Mouse (Mus musculus): ENCODE data around the gene Cpsf4. TPM values are rescaled to one million over a fixed set of nuclear protein-coding genes. Genes with fewer than 3 reads are reported as not detected.
"Not testable (repeated sequence)": the region's sequence is repeated elsewhere in the genome, so short reads cannot be mapped to it uniquely, and the experiment has no call there.

Cpsf4 gene
- 25.1 and 26.5 TPM in 2 replicates for polyA plus RNA-seq (2014; fragmentation: Nextera tagmentation; extraction: Ambion mirVana)

DNA sequence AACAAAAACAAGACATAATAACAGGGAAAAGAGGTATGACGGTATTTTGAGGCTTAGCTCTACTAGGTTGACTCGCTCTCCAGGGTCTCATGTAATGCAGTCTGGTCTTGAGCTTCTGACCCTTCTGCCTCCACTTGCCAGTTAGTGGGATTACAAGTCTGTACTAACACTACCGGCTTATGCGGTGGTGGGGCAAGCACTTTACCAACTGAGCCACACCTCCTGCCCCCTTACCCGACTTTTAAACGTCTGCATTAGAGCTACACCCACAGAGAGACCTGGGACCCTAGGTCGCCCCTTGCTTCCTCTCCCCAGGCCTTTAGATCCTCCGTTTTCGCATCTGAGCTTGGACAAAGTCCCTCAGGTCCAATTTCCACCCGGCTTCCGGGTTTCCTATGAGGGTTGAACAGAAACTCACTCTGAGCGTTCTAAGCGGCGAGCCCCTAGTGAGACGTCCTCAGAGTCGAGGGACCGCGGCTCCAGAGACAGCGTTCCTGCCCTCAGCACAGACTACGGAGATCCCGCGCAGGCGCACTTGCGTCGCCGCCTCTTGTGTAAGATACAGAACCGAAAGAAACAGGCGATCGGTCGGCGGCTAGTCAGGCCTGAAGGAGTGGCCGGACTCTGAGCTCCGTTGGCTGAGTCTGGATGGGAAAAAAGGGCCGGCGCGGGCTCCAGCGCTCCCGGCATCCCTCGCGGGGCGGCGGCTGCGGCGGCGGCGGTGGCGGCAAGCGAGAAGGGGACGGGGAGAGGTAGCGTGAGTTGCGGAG, at the start of gene Cpsf4, which contains the start of gene Ptcd1:
Cpsf4 (plus strand) TSS at position 678 of the 770 bp plus-strand sequence.
Ptcd1 (minus strand) TSS at position 573 of the 770 bp plus-strand sequence.
- Histone ChIP-seq H3K27ac (replicated peaks; ENCODE audit: low read depth, low read length) (peak within 1 kb of the TSS; percentile 79), H3K4me3 (ENCODE audit: low read depth, low read length) (peak within 1 kb of the TSS; percentile 93), H3K27me3 (replicated peaks; ENCODE audit: control insufficient read depth, insufficient read depth, low read length) (no peaks in the 10 kb centered on the region), H3K9ac (ENCODE audit: low read depth, low read length) (peak within 1 kb of the TSS; percentile 94), H3K9me3 (ENCODE audit: control insufficient read depth, low read length) (no peaks in the 10 kb centered on the region), H3K36me3 (ENCODE audit: control insufficient read depth, insufficient read depth, low read length) (peaks cover 52% of the 10 kb centered on the region), H3K4me1 (ENCODE audit: control insufficient read depth, insufficient read depth, low read length) (peaks cover 15% of the 10 kb centered on the region; the same call in 1 of the 2 replicates), H3K4me2 (ENCODE audit: low read depth, low read length) (peak within 1 kb of the TSS; percentile 96)
- ATAC-seq (ENCODE audit: low read depth): peak; percentile 96
- DNase-seq (ENCODE audit: low spot score): peak; percentile 100
- 1% methylated on average over 34 of the region's 51 CpGs for WGBS

DNA sequence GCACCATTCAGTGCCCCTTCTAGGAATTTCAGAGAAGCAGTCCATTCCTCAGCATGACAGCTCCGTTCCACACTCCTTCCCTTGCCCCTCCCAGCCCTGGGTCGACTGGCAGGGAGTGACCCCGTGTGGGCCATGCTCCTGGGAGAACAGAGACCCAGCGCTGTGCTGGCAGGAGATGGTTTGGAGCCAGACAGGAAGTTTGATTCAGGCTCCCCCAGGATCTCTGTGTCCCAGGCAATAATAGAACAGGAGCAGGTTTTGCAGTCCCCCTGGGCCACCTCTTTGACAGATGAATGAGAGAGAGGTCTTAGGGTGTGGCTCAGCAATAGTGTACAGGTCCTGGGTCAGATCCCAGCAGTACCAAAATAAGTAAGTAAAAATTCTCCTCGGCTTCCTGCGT, 49.0 kb upstream of the Cpsf4 start:
- no peak for ATAC-seq (ENCODE audit: low read depth)
- WGBS: 48% methylated on average over 6 of the region's 6 CpGs
- H3K9ac ChIP-seq (ENCODE audit: low read depth, low read length): no peak overlapping the region
- no peak overlapping the region for H3K4me2 ChIP-seq (ENCODE audit: low read depth, low read length)
- DNase-seq (ENCODE audit: low spot score): no peak
- no peaks in the 10 kb centered on the region for H3K9me3 ChIP-seq (ENCODE audit: control insufficient read depth, low read length)
- no peak overlapping the region for H3K27ac ChIP-seq (replicated peaks; ENCODE audit: low read depth, low read length)
- no peaks in the 10 kb centered on the region for H3K27me3 ChIP-seq (replicated peaks; ENCODE audit: control insufficient read depth, insufficient read depth, low read length)
- H3K36me3 ChIP-seq (ENCODE audit: control insufficient read depth, insufficient read depth, low read length): peaks cover 3% of the 10 kb centered on the region
- no peaks in the 10 kb centered on the region for H3K4me1 ChIP-seq (ENCODE audit: control insufficient read depth, insufficient read depth, low read length)
- no peak overlapping the region for H3K4me3 ChIP-seq (ENCODE audit: low read depth, low read length)

DNA sequence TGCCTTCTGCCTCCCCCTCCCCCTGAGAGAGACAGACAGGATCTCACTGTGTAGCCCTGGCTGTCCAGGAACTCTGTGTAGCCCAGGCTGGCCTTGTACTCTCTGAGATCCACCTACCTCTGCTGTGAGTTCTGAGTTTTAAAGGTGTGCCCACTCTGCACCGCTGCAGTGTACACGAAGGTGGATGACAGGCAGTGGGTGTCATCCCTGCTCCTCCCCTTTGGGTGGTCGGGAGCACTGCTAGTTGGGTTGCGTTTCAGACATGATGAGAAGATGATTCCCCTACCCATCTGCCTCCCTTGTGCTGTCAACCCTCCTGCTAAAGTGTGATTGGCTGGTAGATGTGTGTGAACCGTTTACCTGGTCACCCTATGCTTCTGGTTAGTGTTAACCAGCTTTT, 48.6 kb upstream of the Cpsf4 start:
- Histone ChIP-seq H3K9me3 (ENCODE audit: control insufficient read depth, low read length) (no peaks in the 10 kb centered on the region), H3K9ac (ENCODE audit: low read depth, low read length) (no peak overlapping the region), H3K36me3 (ENCODE audit: control insufficient read depth, insufficient read depth, low read length) (peaks cover 8% of the 10 kb centered on the region), H3K4me1 (ENCODE audit: control insufficient read depth, insufficient read depth, low read length) (no peaks in the 10 kb centered on the region), H3K4me2 (ENCODE audit: low read depth, low read length) (no peak overlapping the region), H3K27ac (replicated peaks; ENCODE audit: low read depth, low read length) (no peak overlapping the region), H3K27me3 (replicated peaks; ENCODE audit: control insufficient read depth, insufficient read depth, low read length) (no peaks in the 10 kb centered on the region), H3K4me3 (ENCODE audit: low read depth, low read length) (no peak overlapping the region)
- ATAC-seq (ENCODE audit: low read depth) (no peak), DNase-seq (ENCODE audit: low spot score) (no peak)
- WGBS: 87% methylated on average over 5 of the region's 5 CpGs

DNA sequence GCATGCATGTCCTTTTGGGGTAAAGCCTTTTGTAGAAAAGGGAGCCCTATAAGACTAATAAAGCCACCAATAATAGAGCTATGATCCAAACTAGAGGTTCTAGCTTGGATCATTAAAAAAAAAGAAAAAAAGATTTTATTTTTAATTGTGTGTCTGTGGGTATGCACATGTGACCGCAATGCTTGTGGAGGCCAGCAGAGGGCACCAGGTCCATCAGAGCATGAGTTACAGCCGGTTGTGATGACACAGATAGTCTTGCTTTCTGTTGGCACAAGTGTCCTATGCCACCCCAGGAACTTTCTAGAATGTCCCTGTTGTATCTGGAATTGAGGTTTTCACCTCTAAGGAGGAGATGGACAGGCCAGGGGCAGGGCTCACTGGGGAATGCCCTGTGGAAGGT, 47.6 kb upstream of the Cpsf4 start:
- no peaks in the 10 kb centered on the region for H3K27me3 ChIP-seq (replicated peaks; ENCODE audit: control insufficient read depth, insufficient read depth, low read length)
- no peak overlapping the region for H3K4me3 ChIP-seq (ENCODE audit: low read depth, low read length)
- H3K27ac ChIP-seq (replicated peaks; ENCODE audit: low read depth, low read length): no peak overlapping the region
- no peak overlapping the region for H3K9ac ChIP-seq (ENCODE audit: low read depth, low read length)
- ATAC-seq (ENCODE audit: low read depth) (no peak), DNase-seq (ENCODE audit: low spot score) (no peak)
- H3K36me3 ChIP-seq (ENCODE audit: control insufficient read depth, insufficient read depth, low read length): peaks cover 17% of the 10 kb centered on the region
- WGBS: 97% methylated on average over 2 of the region's 2 CpGs
- no peak overlapping the region for H3K4me2 ChIP-seq (ENCODE audit: low read depth, low read length)
- no peaks in the 10 kb centered on the region for H3K4me1 ChIP-seq (ENCODE audit: control insufficient read depth, insufficient read depth, low read length)
- no peaks in the 10 kb centered on the region for H3K9me3 ChIP-seq (ENCODE audit: control insufficient read depth, low read length)

DNA sequence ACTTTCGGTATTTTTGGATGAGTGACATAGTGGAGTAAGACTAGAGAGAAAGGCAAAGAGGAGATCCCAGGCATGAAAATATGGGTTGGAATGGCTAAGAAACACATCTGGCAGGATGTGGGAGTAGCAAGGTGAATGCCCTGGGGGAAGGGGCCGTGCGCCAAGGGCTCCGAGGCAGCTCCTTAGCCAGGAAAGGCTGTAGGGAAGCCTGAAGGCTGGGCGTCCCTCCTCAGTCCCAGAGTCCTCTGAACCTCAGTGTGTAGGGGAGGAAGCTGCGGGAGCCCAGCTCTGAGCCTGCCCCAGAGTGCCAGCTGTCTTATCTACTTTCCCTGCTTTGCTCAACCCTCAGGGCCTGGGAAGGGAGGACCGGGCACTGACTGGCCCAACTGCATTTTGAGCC, 46.1 kb upstream of the Cpsf4 start:
- no peaks in the 10 kb centered on the region for H3K4me1 ChIP-seq (ENCODE audit: control insufficient read depth, insufficient read depth, low read length)
- no peak for ATAC-seq (ENCODE audit: low read depth)
- H3K27me3 ChIP-seq (replicated peaks; ENCODE audit: control insufficient read depth, insufficient read depth, low read length): no peaks in the 10 kb centered on the region
- H3K4me3 ChIP-seq (ENCODE audit: low read depth, low read length): no peak overlapping the region
- no peaks in the 10 kb centered on the region for H3K9me3 ChIP-seq (ENCODE audit: control insufficient read depth, low read length)
- DNase-seq (ENCODE audit: low spot score): no peak
- H3K36me3 ChIP-seq (ENCODE audit: control insufficient read depth, insufficient read depth, low read length): peaks cover 32% of the 10 kb centered on the region
- no peak overlapping the region for H3K9ac ChIP-seq (ENCODE audit: low read depth, low read length)
- no peak overlapping the region for H3K4me2 ChIP-seq (ENCODE audit: low read depth, low read length)
- no peak overlapping the region for H3K27ac ChIP-seq (replicated peaks; ENCODE audit: low read depth, low read length)
- 47% methylated on average over 6 of the region's 7 CpGs for WGBS

DNA sequence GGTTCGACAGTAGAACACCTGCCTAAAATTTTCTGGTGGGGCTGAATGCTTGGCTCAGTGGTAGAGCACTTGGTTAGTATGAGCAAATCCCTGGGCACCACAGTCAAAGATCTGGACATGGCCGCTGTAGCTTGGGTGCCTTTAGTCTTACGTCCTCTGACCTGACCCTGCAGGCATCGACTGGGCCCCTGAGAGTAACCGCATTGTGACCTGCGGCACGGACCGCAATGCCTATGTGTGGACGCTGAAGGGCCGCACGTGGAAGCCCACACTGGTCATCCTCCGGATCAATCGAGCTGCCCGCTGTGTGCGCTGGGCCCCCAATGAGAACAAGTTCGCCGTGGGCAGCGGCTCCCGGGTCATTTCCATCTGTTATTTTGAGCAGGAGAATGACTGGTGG, 43.6 kb upstream of the Cpsf4 start:
- DNase-seq (ENCODE audit: low spot score): no peak
- Histone ChIP-seq H3K4me2 (ENCODE audit: low read depth, low read length) (no peak overlapping the region), H3K9me3 (ENCODE audit: control insufficient read depth, low read length) (no peaks in the 10 kb centered on the region), H3K36me3 (ENCODE audit: control insufficient read depth, insufficient read depth, low read length) (peaks cover 56% of the 10 kb centered on the region), H3K4me1 (ENCODE audit: control insufficient read depth, insufficient read depth, low read length) (no peaks in the 10 kb centered on the region), H3K27ac (replicated peaks; ENCODE audit: low read depth, low read length) (no peak overlapping the region), H3K27me3 (replicated peaks; ENCODE audit: control insufficient read depth, insufficient read depth, low read length) (no peaks in the 10 kb centered on the region), H3K4me3 (ENCODE audit: low read depth, low read length) (no peak overlapping the region), H3K9ac (ENCODE audit: low read depth, low read length) (no peak overlapping the region)
- ATAC-seq (ENCODE audit: low read depth): no peak
- WGBS: 94% methylated on average over 18 of the region's 19 CpGs

DNA sequence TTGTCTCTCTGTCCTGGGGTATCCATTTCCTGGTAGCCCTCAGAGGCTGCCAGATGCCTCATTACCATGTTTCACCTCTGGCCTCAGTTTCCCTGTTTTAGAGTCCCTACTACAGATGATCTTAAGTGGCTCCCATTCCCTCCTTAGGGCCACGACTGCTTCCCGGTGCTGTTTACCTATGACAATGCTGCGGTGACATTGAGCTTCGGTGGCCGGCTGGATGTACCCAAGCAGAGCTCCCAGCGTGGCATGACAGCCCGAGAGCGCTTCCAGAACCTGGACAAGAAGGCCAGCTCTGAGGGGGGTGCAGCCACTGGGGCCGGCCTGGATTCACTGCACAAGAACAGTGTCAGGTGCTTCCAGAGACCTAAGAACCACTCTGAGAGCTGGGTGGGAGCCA, 40.4 kb upstream of the Cpsf4 start:
- DNase-seq (ENCODE audit: low spot score) (no peak), ATAC-seq (ENCODE audit: low read depth) (no peak)
- Histone ChIP-seq H3K27me3 (replicated peaks; ENCODE audit: control insufficient read depth, insufficient read depth, low read length) (no peaks in the 10 kb centered on the region), H3K4me3 (ENCODE audit: low read depth, low read length) (no peak overlapping the region), H3K9me3 (ENCODE audit: control insufficient read depth, low read length) (no peaks in the 10 kb centered on the region), H3K9ac (ENCODE audit: low read depth, low read length) (no peak overlapping the region), H3K27ac (replicated peaks; ENCODE audit: low read depth, low read length) (no peak overlapping the region), H3K36me3 (ENCODE audit: control insufficient read depth, insufficient read depth, low read length) (peaks cover 86% of the 10 kb centered on the region), H3K4me2 (ENCODE audit: low read depth, low read length) (no peak overlapping the region), H3K4me1 (ENCODE audit: control insufficient read depth, insufficient read depth, low read length) (no peaks in the 10 kb centered on the region)
- WGBS: 92% methylated on average over 9 of the region's 9 CpGs

DNA sequence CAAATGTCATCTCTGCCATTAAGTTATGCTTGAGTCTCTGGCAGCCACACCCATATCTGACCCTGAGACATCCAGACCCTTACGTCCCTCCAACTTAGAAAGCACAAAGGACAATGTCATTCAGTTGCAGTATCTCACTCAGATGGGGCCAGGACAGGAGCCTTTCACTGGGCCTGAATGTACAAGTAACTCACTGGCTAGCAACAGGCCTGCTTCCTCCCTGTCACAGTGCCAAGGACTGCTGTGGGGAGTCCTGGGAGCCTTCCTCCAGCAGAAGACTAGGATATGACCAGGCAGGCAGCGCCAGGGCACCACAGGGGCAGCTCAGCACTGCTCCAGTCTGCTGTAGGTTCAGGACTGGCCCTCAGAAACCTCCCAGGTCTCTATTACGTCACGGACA, 37.9 kb upstream of the Cpsf4 start:
- no peak overlapping the region for H3K27ac ChIP-seq (replicated peaks; ENCODE audit: low read depth, low read length)
- ATAC-seq (ENCODE audit: low read depth) (no peak), DNase-seq (ENCODE audit: low spot score) (no peak)
- 94% methylated on average over 4 of the region's 4 CpGs for WGBS
- H3K36me3 ChIP-seq (ENCODE audit: control insufficient read depth, insufficient read depth, low read length): peaks cover 97% of the 10 kb centered on the region
- H3K9me3 ChIP-seq (ENCODE audit: control insufficient read depth, low read length): no peaks in the 10 kb centered on the region
- no peaks in the 10 kb centered on the region for H3K4me1 ChIP-seq (ENCODE audit: control insufficient read depth, insufficient read depth, low read length)
- no peak overlapping the region for H3K4me3 ChIP-seq (ENCODE audit: low read depth, low read length)
- no peaks in the 10 kb centered on the region for H3K27me3 ChIP-seq (replicated peaks; ENCODE audit: control insufficient read depth, insufficient read depth, low read length)
- no peak overlapping the region for H3K9ac ChIP-seq (ENCODE audit: low read depth, low read length)
- H3K4me2 ChIP-seq (ENCODE audit: low read depth, low read length): no peak overlapping the region

DNA sequence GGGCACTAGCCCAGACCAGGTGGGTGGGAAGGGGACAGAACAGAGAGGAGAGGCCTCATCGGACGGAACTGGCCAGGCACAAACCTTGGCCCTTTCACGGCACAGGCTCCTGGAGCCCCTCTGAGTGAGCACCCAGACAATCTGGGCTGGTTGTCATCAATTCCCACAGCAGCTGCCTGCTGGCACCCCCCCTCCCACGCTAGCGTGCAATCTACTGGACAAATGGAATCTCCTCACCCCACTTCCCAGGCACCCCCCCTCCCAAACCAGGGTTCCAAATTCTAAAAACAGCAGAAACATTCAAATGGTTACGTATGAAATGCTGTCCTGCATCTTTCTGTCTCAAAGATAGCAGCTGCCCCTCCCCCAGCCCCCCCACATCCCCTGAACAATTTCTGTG, 37.2 kb upstream of the Cpsf4 start:
- not testable (repeated sequence) for H3K4me2 ChIP-seq (ENCODE audit: low read depth, low read length); H3K9me3 ChIP-seq (ENCODE audit: control insufficient read depth, low read length); H3K4me3 ChIP-seq (ENCODE audit: low read depth, low read length); H3K4me1 ChIP-seq (ENCODE audit: control insufficient read depth, insufficient read depth, low read length); ATAC-seq (ENCODE audit: low read depth); DNase-seq (ENCODE audit: low spot score); H3K9ac ChIP-seq (ENCODE audit: low read depth, low read length); H3K27me3 ChIP-seq (replicated peaks; ENCODE audit: control insufficient read depth, insufficient read depth, low read length); H3K27ac ChIP-seq (replicated peaks; ENCODE audit: low read depth, low read length)
- peaks cover 97% of the 10 kb centered on the region for H3K36me3 ChIP-seq (ENCODE audit: control insufficient read depth, insufficient read depth, low read length)
- 80% methylated on average over 2 of the region's 6 CpGs for WGBS
